Mouse (Mus musculus): ENCODE measurements at regions not wholly inside any gene's neighbourhood (a gene's known extent, or its start where the extent isn't known, plus 50 kb on each side); places are given as distances from the start of the nearest gene placed in this dataset.

DNA sequence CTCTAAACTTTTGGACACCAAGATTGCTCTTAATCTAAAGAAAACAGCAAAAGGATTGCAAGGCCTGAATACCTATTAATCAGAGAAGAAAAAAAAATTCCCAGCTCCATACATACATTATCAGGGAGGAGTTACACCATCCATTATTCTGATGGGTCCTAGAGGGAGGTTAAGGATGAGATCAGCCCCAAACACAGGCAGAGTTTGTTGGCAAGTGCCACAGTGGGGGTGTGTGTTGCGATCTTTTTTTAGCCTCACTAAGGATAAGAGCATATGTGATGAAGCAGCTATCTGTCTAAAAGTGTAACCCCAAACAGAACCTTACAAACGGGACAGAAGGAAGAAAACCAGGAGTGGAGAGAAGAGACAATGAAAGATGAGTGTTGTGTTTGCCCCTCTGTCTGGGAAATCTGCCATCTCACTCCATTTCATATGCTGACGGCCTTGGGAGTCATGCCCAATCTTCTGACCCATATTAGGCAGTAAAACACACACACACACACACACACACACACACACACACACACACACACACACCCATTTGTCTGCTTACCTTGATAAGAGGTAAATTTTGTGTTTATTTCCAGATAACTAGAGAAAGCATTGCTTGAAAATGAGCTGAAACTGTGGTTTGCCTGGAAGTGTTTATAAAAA is 61.4 kb upstream of the Adamts9 start:
- no peak for DNase-seq

DNA sequence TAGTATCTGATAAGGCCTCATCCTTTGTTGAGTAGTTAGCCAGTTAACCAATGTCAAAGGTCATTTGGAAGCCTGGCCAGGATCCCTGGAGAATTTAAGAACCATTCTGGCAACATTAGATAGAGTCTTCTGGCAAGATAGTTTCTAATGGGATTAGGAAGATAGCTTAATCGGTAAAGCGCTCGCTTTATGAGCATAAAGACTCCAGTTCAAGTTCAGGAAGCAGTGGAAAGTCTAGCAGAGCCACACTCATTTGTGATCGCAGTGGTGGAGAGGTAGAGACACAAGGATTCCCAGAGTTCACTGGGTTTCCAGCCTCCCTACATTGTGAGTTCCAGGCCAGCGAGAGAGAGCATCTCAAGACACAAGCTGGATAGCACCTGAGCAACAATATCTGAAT is 60.5 kb upstream of the Adamts9 start:
- DNase-seq, result no peak

DNA sequence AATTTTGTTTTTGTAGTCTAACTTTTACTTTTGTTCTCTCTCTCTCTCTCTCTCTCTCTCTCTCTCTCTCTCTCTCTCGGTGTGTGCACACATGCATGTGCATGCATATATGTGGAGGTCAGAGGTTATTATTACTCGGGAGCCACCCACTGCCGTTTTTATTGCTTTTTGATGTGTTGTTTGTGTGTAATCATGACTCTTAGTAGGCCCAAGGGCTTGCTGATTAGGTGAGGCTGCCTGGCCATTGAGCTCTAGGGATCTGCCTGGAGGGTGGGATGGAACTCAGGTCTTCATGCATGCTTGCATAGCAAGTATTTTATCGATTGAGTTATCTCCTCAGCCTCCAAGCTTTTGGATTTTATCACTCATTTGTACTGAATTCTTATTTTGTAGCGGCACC is 50.4 kb upstream of the Adamts9 start:
- DNase-seq, result no peak

All from right cerebral cortex, adult 18-20 months (tissue).